Mouse (Mus musculus): ENCODE data around the gene Kdsr.
"Not testable (repeated sequence)": the region's sequence is repeated elsewhere in the genome, so short reads cannot be mapped to it uniquely, and the experiment has no call there.

DNA sequence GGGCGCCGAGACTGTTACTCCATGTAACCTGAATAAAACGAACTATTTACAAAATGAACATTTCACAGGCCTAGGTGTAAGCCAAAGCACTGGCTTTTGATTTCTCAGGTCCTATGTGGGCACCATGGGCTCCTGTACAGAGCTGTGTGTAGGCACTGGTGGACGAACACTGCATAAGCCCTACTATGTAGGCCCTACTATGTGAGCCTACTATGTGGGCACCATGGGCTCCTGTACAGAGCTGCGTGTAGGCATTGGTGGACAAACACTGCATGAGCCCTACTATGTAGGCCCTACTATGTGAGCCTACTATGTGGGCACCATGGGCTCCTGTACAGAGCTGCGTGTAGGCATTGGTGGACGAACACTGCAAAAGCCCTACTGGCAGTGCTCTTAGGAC, 41.8 kb downstream of the Kdsr start:
- TF ChIP-seq CTCF (IDR thresholded peaks at IDR 0.05; ENCODE audit: control insufficient read depth, insufficient read depth, insufficient read length); MYOD1 (IDR thresholded peaks at IDR 0.05; ENCODE audit: control insufficient read depth, insufficient read length, low read depth); USF1 (IDR thresholded peaks at IDR 0.05; ENCODE audit: low read depth); MAX (IDR thresholded peaks at IDR 0.05); FOSL1 (IDR thresholded peaks at IDR 0.05; ENCODE audit: insufficient read depth, low read length, poor library complexity, severe bottlenecking): not testable (repeated sequence)
